Mouse (Mus musculus): Measurements from ENCODE around the gene Unc13a.
"Not testable (repeated sequence)": the region's sequence is repeated elsewhere in the genome, so short reads cannot be mapped to it uniquely, and the experiment has no call there.

Unc13a gene

DNA sequence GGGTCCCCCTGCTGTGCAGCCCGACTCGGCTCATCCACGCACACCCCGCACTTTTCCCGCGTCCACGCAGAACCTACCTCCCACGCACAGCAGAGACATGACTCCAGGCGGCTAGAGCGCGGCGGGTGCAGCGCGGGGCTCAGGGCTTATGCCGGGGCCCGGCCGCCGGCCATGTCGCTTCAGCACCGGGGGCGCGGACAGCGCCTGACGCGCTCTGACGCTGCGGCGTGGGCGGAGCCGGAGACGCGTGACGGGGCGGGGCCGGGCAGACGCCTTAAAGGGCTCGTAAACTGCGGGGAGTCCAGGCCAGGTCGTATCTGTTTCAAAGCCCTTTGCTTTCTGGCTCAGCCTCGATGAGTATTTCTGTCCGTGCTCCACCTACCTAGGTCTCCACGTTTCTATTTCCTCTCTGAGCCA is at the start of gene Unc13a:
Gene Unc13a (minus strand): TSS at position 209 of the 417 bp plus-strand sequence.
- peak; percentile 89 for DNase-seq (ENCODE audit: low read depth, low spot score)

GRCm38 (mm10) chr8:71719928-71720457 is 48.4 kb upstream of the Unc13a start:
- peak; percentile 88 for DNase-seq (ENCODE audit: low read depth, low spot score)

GRCm38 (mm10) chr8:71719218-71719617 is 47.7 kb upstream of the Unc13a start:
- no peak for DNase-seq (ENCODE audit: low read depth, low spot score)

DNA sequence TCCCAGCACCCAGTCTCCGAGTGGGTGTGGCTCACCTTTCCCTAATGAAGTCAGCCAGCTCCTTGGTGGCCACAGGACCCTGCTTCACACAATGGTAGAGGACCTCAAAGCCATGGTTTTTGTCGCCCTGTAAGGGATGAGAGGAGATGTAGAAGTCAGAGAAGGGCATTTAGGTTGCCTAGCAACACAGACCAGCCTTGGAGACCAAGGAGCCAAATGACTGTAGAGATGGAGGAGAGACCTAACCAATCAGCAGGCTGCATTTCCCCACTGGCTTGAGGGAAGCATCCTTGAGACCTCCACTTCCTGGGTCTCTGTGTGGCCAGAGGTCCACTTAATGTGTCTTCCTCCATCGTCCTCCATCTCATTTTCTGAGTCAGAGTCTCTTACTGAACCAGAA is 46.7 kb upstream of the Unc13a start:
- DNase-seq (ENCODE audit: low read depth, low spot score) = no peak

DNA sequence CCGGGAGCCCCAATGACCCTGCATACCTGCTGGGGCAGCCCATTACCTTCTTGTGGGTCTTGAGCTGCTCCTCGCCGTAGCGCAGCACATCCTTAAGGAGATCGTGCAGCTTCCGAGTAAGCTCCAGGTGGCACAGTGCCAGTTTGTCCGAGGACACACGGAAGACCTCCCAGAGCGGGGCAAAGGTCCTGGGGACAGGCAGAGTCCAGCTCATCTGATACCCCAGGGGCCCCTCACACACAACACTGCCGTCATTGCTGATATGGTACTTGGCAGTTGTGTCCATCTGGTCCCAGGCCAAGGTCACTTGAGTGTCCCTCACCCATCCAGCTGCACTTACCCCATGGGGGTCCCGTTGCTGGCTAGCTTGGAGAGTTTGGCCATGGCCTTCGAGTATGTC is 45.5 kb upstream of the Unc13a start:
- no peak for DNase-seq (ENCODE audit: low read depth, low spot score)

DNA sequence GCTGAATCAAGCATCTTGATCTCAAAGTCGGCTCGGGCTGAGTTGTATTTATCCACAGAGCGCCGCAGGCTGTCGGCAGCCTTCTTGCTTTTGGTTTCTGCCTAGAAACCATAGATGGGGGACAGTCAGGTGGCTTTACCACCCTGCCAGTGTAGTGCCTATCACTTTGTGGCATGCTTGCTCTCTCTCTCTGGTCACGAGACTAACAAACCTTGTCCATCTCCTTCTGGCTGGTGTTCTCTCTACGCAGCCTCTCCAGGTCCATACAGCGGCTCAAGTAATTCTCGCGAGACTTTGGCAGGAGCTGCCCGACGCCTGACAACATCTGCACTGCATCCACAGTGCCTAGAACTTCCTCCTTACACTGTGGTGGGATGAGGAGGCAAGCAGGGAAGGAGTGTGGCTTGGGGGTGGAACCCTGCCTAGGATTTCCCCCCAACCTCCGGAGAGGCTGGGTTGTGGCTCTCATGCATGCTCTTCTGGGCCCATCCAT is 45.0 kb upstream of the Unc13a start:
- DNase-seq (ENCODE audit: low read depth, low spot score) = peak; percentile 83

- peak; percentile 59 for DNase-seq (ENCODE audit: low read depth, low spot score)
Observed at GRCm38 (mm10) chr8:71715531-71715930, 44.0 kb upstream of the Unc13a start.

DNA sequence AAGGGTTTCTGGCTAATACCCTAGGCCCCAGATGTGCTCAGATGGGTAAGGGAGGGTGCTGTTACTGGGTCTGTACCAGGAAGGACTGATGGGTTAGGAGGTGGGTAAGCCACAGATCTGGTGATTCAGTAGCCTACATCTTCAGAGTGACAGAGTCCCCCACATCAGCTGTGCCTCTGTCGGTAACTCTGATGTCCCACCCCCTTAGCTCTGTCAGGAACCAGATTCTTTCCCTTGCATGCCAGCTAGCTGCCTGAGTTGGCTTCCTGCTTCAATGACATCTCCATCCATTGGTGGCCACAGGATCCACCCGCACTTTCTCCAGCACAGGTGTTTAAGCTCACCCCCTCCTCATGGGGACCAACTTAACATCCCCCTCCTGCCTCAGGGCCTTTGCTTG is 40.0 kb upstream of the Unc13a start:
- no peak for DNase-seq (ENCODE audit: low read depth, low spot score)

- peak; percentile 92 for DNase-seq (ENCODE audit: low read depth, low spot score)
Observed at GRCm38 (mm10) chr8:71709800-71710446, 38.4 kb upstream of the Unc13a start.

GRCm38 (mm10) chr8:71709134-71709799 is 37.7 kb upstream of the Unc13a start:
- DNase-seq (ENCODE audit: low read depth, low spot score) = no peak

- DNase-seq (ENCODE audit: low read depth, low spot score) = peak; percentile 84
Observed at GRCm38 (mm10) chr8:71707874-71708273, 36.3 kb upstream of the Unc13a start.

GRCm38 (mm10) chr8:71703400-71703799 is 31.8 kb upstream of the Unc13a start:
- DNase-seq (ENCODE audit: low read depth, low spot score) = not testable (repeated sequence)

GRCm38 (mm10) chr8:71702923-71703322 is 31.4 kb upstream of the Unc13a start:
- no peak for DNase-seq (ENCODE audit: low read depth, low spot score)

DNA sequence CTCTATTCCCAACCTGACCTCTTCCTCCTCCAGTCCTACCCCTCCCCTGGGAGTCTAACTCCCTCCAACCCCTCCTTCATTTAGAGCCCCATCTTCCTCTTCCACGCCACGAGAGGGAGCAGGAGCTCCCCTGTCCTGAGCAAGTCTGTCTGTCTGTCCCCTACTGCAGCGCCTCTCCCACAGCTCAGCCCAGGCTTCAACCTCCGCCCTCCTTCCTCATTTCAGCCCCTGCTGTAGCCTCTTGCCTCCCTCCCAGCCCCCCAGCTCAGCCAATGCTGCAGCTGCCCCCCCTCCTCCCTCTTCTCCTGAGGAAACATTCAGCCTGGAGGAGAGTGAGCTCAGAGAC is 30.5 kb upstream of the Unc13a start:
- peak; percentile 53 for DNase-seq (ENCODE audit: low read depth, low spot score)

DNA sequence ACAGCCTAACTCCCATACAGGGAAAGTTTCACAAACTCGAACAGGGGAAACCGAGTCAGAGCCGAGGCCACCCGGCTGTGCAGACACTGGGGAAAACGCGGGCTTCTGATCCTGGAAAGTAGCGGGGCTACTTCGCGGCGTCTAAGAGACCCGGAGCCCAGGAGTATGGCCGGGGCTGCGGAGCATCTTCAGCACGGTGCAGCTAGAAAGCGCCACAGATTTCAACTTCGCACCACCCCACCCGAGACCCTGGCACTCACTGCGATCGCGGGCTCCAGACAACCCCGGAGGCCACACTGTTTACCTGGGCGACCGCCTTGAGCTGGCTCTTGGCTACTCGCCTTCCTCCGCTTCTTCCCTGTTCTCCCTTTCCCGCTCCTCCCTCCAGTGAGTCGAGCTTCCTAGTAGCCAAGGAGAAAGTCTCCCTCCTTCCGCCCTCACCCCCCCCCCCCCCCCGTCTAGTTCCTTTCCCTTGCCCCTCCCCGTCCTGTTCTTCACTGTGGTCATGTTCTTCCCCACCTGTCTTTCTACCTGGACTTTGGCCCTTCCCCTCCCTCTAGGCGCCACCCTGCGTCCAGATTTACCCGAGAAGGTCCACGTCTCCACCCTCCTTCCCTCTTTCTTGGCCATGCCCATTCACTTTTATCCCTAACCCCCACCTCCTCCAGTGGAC is 30.0 kb upstream of the Unc13a start, which contains the start of gene B3gnt3:
Gene B3gnt3 (minus strand): TSS at position 376 of the 673 bp plus-strand sequence.
- DNase-seq (ENCODE audit: low read depth, low spot score) = no peak

DNA sequence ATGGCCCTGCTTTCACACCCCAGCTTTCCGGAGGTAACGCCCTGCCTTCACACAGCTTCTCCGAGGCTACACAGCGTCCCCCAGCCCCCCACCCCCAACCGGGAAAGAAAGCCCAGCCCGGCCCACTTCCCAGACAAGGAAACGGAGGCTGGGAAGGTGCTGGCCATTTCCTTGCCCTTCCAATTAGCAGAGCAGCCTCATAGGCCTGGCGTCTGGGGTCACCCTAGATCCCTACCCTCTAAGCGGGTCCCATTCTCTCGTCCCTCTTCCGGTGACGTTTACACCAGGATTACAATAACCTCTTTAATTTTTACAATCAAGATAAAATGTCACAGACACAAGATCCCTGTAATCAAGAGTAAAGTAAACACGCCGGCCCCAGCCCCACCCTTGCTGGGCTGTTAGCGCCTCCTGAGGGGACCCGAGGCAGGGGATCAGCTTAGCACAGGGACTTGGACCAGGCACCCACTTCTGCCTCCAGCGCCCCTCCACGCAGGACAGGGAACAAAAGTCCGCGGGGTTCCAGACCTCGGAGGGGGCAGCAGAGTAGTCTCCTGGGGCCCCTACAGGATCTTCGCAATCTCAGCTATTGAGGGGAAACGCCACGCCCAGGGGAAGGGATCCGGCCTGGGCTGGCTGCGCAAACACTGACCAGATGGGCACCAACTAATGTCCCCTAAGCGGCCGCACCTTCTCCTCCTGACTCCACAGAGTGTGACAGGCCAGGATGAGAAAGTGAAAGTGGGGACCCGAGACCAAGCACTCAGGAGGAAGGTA is 29.1 kb upstream of the Unc13a start:
- no peak for DNase-seq (ENCODE audit: low read depth, low spot score)

GRCm38 (mm10) chr8:71695456-71695855 is 23.9 kb upstream of the Unc13a start:
- not testable (repeated sequence) for DNase-seq (ENCODE audit: low read depth, low spot score)

DNA sequence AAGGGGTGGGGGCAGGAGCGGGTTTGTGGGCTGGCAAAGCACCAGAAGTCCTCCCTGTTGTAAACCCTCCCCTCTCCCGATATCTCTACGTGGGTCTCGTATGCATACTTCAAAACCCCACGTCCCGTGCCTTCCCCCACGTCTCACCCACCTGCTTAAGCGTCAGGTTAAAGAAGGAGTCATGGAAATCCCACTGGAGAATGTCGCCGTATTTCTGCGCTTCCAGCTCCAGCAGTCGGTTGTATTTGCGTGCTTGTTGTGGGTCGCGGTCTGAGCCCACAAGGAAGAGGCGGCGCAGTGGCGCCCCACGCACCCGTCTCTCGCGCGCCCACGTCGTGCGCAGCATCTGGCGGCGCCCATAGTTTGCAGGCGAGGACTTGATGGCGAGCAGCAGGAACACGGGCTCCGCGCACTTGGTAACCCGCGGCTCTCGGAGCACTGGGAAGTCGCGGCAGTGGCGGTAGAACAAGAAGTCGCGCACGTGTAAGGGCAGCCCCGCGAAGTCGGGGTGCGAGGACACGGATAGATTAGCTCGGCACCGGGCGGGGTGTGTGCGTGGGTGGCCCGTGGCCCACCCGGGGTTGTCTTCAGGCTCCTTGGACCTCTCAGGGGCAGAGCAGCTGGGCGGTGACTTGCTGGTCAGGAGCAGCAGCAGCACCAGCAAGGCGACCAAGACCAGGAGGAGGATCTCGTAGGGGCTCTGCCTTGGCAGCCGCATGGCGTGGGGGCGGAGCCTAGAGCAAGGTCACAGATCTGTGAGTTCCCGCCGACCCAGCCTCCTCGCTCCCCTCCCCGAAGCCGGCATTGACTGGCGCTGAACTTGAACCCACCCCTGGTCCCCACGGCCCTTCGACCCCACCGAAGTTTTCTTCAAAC is 21.8 kb upstream of the Unc13a start:
- peak; percentile 77 for DNase-seq (ENCODE audit: low read depth, low spot score)

DNA sequence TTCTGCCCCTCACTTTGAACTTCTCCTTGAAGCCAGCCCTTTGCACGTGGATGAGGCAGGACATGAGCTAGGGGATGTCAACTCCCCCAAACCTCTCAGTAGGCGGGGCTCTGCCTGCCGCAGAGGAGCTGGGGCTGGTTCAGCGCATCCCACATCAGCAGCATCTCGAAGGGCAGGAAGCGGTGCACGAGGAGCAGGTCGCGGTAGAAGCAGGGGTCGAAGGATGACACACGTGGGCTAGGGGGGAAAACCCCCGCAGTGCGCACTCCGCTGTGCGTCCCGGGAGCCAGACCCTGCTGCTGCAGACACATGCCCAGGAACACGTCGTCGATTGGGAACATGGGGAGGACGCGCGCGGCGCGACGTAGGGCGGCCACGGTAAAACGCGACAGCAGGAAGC is 21.0 kb upstream of the Unc13a start:
- DNase-seq (ENCODE audit: low read depth, low spot score) = no peak

GRCm38 (mm10) chr8:71689028-71689427 is 17.5 kb upstream of the Unc13a start, which contains the start of gene Insl3:
Gene Insl3 (plus strand): TSS chr8:71689214.
- no peak for DNase-seq (ENCODE audit: low read depth, low spot score)

All from R1 (cell line).